Mouse (Mus musculus): Measurements from ENCODE around the gene Acad9. TPM values are rescaled to one million over a fixed set of nuclear protein-coding genes. Genes with fewer than 3 reads are reported as not detected.
A peak's percentile ranks its signal among the peaks of the same experiment; 100 is the strongest.

The Acad9 gene
- 38.0 and 41.9 TPM in 2 replicates for total RNA-seq (2012; rRNA removed)

DNA sequence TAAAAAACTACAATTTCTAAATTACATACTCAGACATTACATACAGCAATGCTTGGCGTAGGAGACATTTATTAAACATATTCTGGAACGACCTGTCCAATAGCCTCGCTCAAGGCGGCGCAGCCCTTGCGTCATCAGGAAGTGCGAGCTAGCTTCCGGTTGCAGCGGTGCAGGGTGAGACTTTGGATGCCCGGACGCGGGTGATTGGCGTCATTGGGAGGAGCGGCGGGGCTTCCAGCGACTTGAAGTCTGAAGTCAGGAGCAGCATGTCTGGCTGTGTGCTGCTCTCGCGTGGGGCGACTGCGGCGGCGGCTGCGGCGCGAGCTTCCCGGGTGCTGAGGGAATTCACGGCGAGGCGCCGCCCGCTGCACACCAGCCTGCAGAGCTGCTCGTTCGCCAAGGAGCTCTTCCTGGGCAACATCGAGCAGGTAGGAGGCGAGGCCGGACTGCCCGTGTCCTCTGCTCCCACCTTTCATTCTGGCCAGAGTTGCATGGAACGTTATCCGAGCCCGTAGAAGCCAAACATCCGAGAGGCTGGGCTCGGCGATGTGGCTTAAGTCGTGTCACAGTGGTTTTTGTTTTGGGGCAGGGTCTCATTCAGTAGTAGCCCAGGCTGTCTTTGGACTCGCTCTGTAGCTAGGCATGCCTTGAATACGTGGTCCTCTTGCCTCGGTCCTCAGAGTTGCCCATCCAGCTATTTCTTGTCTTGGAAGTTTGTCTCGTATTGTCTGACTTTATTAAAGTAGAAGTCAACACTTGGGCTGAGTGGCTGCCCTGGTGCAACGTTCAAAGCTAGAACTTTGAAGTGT lies at the start of gene Acad9:
TSS of gene Acad9 (plus strand) at position 137 of the 809 bp plus-strand sequence.
- in situ Hi-C loops (cut with MboI; ENCODE audit: low sequenced_read_pairs in 2 of 2, unreplicated experiment in 2 of 2): loop anchor here in 1 of 2 experiments (25.0 kb wide), 1 partner anchor 379 kb away; no protein-coding TSS in a partner anchor
- Histone ChIP-seq H3K4me1 (ENCODE audit: control insufficient read depth in 2 of 2, insufficient read depth in 2 of 2, low read length in 2 of 2, poor library complexity in 1 of 2) (peaks cover 0 to 2% of the 10 kb centered on the region in 2 experiments; a peak in 1 of 4 replicates), H3K4me3 (ENCODE audit: insufficient read depth in 1 of 2, low read depth in 1 of 2, low read length in 2 of 2, poor library complexity in 1 of 2, severe bottlenecking in 1 of 2) (peak within 1 kb of the TSS; percentile 73 to 91), H3K27ac (ENCODE audit: insufficient read depth, low read depth, low read length, poor library complexity, severe bottlenecking) (no peak within 1 kb of the TSS), H3K9ac (ENCODE audit: insufficient read depth, low read depth, low read length, poor library complexity, severe bottlenecking) (peak within 1 kb of the TSS; percentile 72), H3K36me3 (ENCODE audit: control insufficient read depth, insufficient read depth, low read length, poor library complexity, severe bottlenecking) (peaks cover 5% of the 10 kb centered on the region; the same call in 1 of the 2 replicates), H3K9me3 (ENCODE audit: control insufficient read depth, insufficient read depth, low read depth, low read length) (no peaks in the 10 kb centered on the region)
- DNase-seq (ENCODE audit: low read depth, low spot score): peak; percentile 85
- no peak for TF ChIP-seq MAFK (IDR thresholded peaks at IDR 0.05; ENCODE audit: insufficient read depth, low read depth, low read length)
- peak; percentile 69; the same call in 1 of the 2 replicates for TF ChIP-seq CHD2 (IDR thresholded peaks at IDR 0.05; ENCODE audit: low read depth, low read length)
- no peak for TF ChIP-seq ZC3H11A (IDR thresholded peaks at IDR 0.05; ENCODE audit: borderline replicate concordance, low read depth, low read length)
- TF ChIP-seq HCFC1 (IDR thresholded peaks at IDR 0.05; ENCODE audit: borderline replicate concordance, insufficient read depth, low read length): peak; percentile 79
- TF ChIP-seq ZNF384 (IDR thresholded peaks at IDR 0.05; ENCODE audit: low read depth, low read length): no peak

DNA sequence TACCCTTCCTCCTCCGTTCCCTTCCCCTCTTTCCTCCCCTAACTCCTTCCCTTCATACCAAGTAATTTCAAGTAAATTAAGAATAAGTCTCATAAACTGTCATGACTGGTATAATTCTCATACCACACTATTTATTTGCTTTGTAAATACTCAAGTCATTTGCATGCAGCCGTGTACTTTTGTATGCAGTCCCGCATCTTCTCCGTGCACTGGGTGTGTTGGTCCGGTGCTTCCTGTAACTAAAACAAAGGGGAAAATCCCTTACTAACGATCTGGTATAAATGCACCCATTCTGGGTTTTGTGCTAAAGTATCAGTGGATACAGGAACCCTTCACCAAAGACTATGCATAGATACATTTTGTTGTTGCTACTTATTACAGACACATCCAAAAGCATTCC lies 40.0 kb upstream of the Acad9 start:
- no peak overlapping the region for H3K27ac ChIP-seq (ENCODE audit: insufficient read depth, low read depth, low read length, poor library complexity, severe bottlenecking)
- TF ChIP-seq MAFK (IDR thresholded peaks at IDR 0.05; ENCODE audit: insufficient read depth, low read depth, low read length): no peak
- TF ChIP-seq ZNF384 (IDR thresholded peaks at IDR 0.05; ENCODE audit: low read depth, low read length): no peak
- TF ChIP-seq ZC3H11A (IDR thresholded peaks at IDR 0.05; ENCODE audit: borderline replicate concordance, low read depth, low read length): no peak
- TF ChIP-seq CHD2 (IDR thresholded peaks at IDR 0.05; ENCODE audit: low read depth, low read length): no peak
- TF ChIP-seq HCFC1 (IDR thresholded peaks at IDR 0.05; ENCODE audit: borderline replicate concordance, insufficient read depth, low read length): no peak
- H3K9ac ChIP-seq (ENCODE audit: insufficient read depth, low read depth, low read length, poor library complexity, severe bottlenecking): no peak overlapping the region

DNA sequence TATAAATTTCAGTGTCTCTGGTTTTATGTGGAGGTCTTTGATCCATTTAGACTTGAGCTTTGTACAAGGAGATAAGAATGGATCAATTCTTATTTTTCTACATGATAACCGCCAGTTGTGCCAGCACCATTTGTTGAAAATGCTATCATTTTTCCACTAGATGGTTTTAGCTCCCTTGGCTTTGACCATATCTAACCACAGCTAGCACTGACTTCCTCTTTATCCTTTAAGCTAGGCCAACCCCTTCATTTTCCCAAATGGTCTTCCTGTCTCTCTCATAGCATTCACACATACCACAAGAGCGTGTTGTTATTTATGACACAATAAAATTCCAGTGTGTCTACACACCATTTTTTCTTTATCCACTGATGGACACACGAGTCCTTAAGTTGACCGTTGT lies 35.8 kb upstream of the Acad9 start:
- H3K27ac ChIP-seq (ENCODE audit: insufficient read depth, low read depth, low read length, poor library complexity, severe bottlenecking): no peak overlapping the region
- no peak overlapping the region for H3K4me3 ChIP-seq (ENCODE audit: insufficient read depth in 1 of 2, low read depth in 1 of 2, low read length in 2 of 2, poor library complexity in 1 of 2, severe bottlenecking in 1 of 2)
- H3K4me1 ChIP-seq (ENCODE audit: control insufficient read depth in 2 of 2, insufficient read depth in 2 of 2, low read length in 2 of 2, poor library complexity in 1 of 2): no peaks in the 10 kb centered on the region
- no peaks in the 10 kb centered on the region for H3K36me3 ChIP-seq (ENCODE audit: control insufficient read depth, insufficient read depth, low read length, poor library complexity, severe bottlenecking)
- in situ Hi-C loops (cut with MboI; ENCODE audit: low sequenced_read_pairs in 2 of 2, unreplicated experiment in 2 of 2): no loop called here
- no peak for DNase-seq (ENCODE audit: low read depth, low spot score)
- no peaks in the 10 kb centered on the region; the same call in 1 of the 2 replicates for H3K9me3 ChIP-seq (ENCODE audit: control insufficient read depth, insufficient read depth, low read depth, low read length)
- no peak overlapping the region for H3K9ac ChIP-seq (ENCODE audit: insufficient read depth, low read depth, low read length, poor library complexity, severe bottlenecking)
- TF ChIP-seq CHD2 (IDR thresholded peaks at IDR 0.05; ENCODE audit: low read depth, low read length) (no peak), ZNF384 (IDR thresholded peaks at IDR 0.05; ENCODE audit: low read depth, low read length) (no peak), ZC3H11A (IDR thresholded peaks at IDR 0.05; ENCODE audit: borderline replicate concordance, low read depth, low read length) (no peak), HCFC1 (IDR thresholded peaks at IDR 0.05; ENCODE audit: borderline replicate concordance, insufficient read depth, low read length) (no peak), MAFK (IDR thresholded peaks at IDR 0.05; ENCODE audit: insufficient read depth, low read depth, low read length) (no peak)

More for the DNA sequence above, 40.0 kb upstream of the Acad9 start:
- Histone ChIP-seq H3K4me1 (ENCODE audit: control insufficient read depth in 2 of 2, insufficient read depth in 2 of 2, low read length in 2 of 2, poor library complexity in 1 of 2) (no peaks in the 10 kb centered on the region), H3K36me3 (ENCODE audit: control insufficient read depth, insufficient read depth, low read length, poor library complexity, severe bottlenecking) (no peaks in the 10 kb centered on the region), H3K4me3 (ENCODE audit: insufficient read depth in 1 of 2, low read depth in 1 of 2, low read length in 2 of 2, poor library complexity in 1 of 2, severe bottlenecking in 1 of 2) (no peak overlapping the region), H3K9me3 (ENCODE audit: control insufficient read depth, insufficient read depth, low read depth, low read length) (no peaks in the 10 kb centered on the region)
- no peak for DNase-seq (ENCODE audit: low read depth, low spot score)
- in situ Hi-C loops (cut with MboI; ENCODE audit: low sequenced_read_pairs in 2 of 2, unreplicated experiment in 2 of 2): no loop called here

DNA sequence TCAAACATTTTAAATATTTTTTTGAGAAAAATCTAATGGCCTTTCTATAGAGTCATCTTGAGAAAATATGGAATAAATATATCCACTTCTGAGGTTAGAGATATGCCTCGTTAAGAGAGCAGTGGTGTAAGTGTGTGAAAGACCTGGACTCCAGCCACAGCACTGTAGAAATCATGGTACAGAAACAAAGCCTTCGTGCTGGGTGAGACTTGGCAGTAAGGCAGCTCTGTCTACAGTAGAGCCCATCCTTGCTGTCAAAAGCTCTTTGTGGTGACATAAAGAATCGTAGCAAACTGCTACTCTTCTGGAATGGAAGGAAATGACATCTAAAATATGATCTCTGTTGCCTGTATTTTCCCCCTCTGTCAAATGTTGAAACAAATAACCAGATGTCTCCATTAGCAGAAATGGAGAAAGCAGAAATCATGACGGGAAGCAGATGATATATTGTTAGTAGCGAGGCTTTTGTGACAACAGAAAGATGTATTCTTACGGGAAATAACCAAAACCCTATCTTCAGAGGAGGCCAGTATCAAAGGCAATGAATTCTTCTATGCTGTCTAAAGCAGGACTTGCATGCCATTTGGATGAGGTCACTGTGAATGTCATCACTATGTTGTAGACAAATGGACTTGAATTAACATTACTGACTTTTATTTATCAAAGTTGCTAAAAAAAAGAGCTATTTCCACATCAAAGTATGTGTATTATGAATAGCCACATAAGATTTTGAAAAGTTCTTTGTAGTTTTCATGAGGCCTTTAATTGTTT lies 33.9 kb upstream of the Acad9 start:
- in situ Hi-C loops (cut with MboI; ENCODE audit: low sequenced_read_pairs in 2 of 2, unreplicated experiment in 2 of 2): no loop called here
- Histone ChIP-seq H3K9ac (ENCODE audit: insufficient read depth, low read depth, low read length, poor library complexity, severe bottlenecking) (no peak overlapping the region), H3K27ac (ENCODE audit: insufficient read depth, low read depth, low read length, poor library complexity, severe bottlenecking) (no peak overlapping the region), H3K4me3 (ENCODE audit: insufficient read depth in 1 of 2, low read depth in 1 of 2, low read length in 2 of 2, poor library complexity in 1 of 2, severe bottlenecking in 1 of 2) (no peak overlapping the region), H3K36me3 (ENCODE audit: control insufficient read depth, insufficient read depth, low read length, poor library complexity, severe bottlenecking) (no peaks in the 10 kb centered on the region), H3K4me1 (ENCODE audit: control insufficient read depth in 2 of 2, insufficient read depth in 2 of 2, low read length in 2 of 2, poor library complexity in 1 of 2) (no peaks in the 10 kb centered on the region), H3K9me3 (ENCODE audit: control insufficient read depth, insufficient read depth, low read depth, low read length) (no peaks in the 10 kb centered on the region; the same call in 1 of the 2 replicates)
- no peak for DNase-seq (ENCODE audit: low read depth, low spot score)
- no peak for TF ChIP-seq ZNF384 (IDR thresholded peaks at IDR 0.05; ENCODE audit: low read depth, low read length)
- no peak for TF ChIP-seq HCFC1 (IDR thresholded peaks at IDR 0.05; ENCODE audit: borderline replicate concordance, insufficient read depth, low read length)
- TF ChIP-seq MAFK (IDR thresholded peaks at IDR 0.05; ENCODE audit: insufficient read depth, low read depth, low read length): no peak
- TF ChIP-seq CHD2 (IDR thresholded peaks at IDR 0.05; ENCODE audit: low read depth, low read length): no peak
- TF ChIP-seq ZC3H11A (IDR thresholded peaks at IDR 0.05; ENCODE audit: borderline replicate concordance, low read depth, low read length): no peak

Data from ES-E14 (cell line).